Mouse (Mus musculus): ENCODE measurements at regions not wholly inside any gene's neighbourhood (a gene's known extent, or its start where the extent isn't known, plus 50 kb on each side); places are given as distances from the start of the nearest gene placed in this dataset.

DNA sequence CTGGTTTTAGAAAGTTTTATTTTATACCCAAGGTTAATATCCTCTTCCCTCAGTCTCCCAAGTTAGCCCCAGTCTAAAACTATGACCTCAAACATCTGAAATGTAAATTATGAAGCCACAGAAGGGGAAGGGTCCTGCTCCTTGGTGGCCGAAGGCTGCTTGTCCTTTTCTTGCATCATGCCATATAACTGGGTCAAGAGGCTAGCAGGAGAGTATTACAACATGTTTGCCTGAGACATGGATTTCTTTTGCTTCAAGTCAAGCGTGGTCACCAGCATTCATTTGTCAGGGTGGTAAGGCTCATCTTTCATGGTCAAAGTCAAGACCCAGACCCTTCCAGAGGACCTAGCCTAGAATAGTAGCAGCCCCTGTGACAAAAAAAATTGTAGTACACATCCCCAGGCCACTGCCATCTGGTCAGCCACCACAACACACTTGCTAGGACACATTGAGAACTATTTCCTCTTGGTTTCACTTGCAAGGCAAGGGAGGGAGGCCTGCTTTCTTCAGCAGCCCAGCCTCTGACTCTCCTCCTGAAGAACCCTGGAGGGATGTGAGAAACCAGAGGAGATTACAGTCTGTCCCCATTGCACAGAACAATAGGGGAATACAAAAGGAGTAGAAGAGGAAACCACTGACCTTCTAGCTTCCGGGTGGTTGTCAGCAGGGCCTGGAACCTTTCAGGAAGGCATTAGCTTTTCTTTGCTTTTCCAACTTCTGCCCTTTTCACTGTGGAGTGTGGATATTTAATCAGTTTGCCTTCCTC, 85.3 kb downstream of the Rassf10 start:
- no peak for TF ChIP-seq CTCF (IDR thresholded peaks at IDR 0.05; ENCODE audit: low read depth, low read length)
- no peak for TF ChIP-seq POLR2A (IDR thresholded peaks at IDR 0.05; ENCODE audit: borderline replicate concordance, low read depth, low read length)
